Mouse (Mus musculus) E14TG2a.4 (cell line): ENCODE results near the gene Creb3l2.

Experiments used
- CTCF ChIP-seq: conservative IDR thresholded peaks from 2 replicates; pipeline ENCODE4 v1.5.1; 2014; ENCODE audit warnings: low read length
- NANOG ChIP-seq: IDR thresholded peaks from 2 replicates; pipeline ENCODE4 v1.6.1; 2014; ENCODE audit warnings: borderline replicate concordance, low read length, mixed read lengths

DNA sequence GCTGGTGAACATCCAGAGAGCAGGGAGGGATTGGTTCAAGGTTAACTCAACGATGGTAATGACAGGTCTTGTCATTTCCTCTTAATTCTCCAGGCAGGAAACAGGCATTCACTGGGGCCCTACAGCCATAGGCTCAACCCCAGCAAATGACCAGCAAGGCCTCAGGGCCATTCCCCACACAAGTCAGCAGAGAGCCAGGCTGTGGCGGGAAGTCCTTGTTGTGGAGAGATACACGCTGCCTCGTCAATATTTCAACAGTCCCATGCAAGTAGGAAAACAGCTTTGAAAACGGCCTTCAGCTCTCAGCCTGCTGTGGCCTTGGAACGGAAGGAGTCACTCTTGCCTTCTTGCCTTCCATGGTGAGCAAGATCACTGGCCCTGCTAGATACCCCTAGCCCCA lies 6.6 kb downstream of the Creb3l2 start:
- TF ChIP-seq CTCF (no peak), NANOG (no peak)
